Mouse (Mus musculus): Measurements from ENCODE around the gene Rnd3.

DNA sequence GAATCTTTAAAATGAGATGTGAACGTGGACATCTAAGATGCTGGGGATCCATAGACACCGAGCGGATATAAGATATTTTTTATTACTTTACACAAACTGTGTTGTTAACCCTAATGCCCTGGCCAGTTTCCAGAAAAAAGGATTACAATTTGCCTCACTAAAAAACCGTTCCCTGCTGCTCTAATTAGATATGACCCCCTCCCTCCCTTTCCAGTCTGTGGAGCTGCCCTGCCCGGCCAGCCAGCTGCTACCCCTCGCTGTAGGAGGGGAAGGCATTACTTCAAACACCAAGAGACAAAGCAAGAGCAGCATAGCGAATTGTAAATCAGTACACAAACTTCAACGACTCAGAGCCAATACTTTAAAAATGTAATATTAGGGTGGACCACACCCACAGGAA is 58.9 kb downstream of the Rnd3 start:
- TF ChIP-seq CTCF (IDR thresholded peaks at IDR 0.05; ENCODE audit: low read depth, low read length) (no peak), POLR2A (IDR thresholded peaks at IDR 0.05; ENCODE audit: insufficient read depth, low read length) (no peak), EP300 (IDR thresholded peaks at IDR 0.05; ENCODE audit: insufficient read depth, low read depth, low read length) (no peak)

Measured in ES-Bruce4 (cell line).